Mouse (Mus musculus) brown adipose tissue, adult 24 weeks (tissue): ENCODE results near the gene Th. TPM values are rescaled to one million over a fixed set of nuclear protein-coding genes. Genes with fewer than 3 reads are reported as not detected.

ENCODE experiments used
- H3K27ac ChIP-seq: fragments of 200-500 bp; replicated peaks from 2 replicates; pipeline ENCODE4 v1.5.1; 2012; ENCODE audit warnings: low read depth, mild to moderate bottlenecking, low read length
- H3K4me1 ChIP-seq: fragments of 200-500 bp; 2 replicates; pipeline ENCODE4 v1.6.1; 2012; ENCODE audit warnings: low read length, mixed read lengths; ENCODE audit not compliant: control insufficient read depth, insufficient read depth, insufficient read length
- H3K4me3 ChIP-seq: fragments of 200-500 bp; 2 replicates; pipeline ENCODE4 v1.5.1; 2012; ENCODE audit warnings: low read depth, mild to moderate bottlenecking, low read length, moderate library complexity; ENCODE audit not compliant: insufficient read depth
- polyA plus RNA-seq: library from polyadenylated mRNA; stranded (reverse); fragments of >200 nt; gene quantifications from 2 replicates; pipeline ENCODE4 v1.2.4, GENCODE M21; 2012; ENCODE audit not compliant: missing spikeins, insufficient read depth, insufficient read length

Th gene
- polyA plus RNA-seq, 1 experiment: not detected

DNA sequence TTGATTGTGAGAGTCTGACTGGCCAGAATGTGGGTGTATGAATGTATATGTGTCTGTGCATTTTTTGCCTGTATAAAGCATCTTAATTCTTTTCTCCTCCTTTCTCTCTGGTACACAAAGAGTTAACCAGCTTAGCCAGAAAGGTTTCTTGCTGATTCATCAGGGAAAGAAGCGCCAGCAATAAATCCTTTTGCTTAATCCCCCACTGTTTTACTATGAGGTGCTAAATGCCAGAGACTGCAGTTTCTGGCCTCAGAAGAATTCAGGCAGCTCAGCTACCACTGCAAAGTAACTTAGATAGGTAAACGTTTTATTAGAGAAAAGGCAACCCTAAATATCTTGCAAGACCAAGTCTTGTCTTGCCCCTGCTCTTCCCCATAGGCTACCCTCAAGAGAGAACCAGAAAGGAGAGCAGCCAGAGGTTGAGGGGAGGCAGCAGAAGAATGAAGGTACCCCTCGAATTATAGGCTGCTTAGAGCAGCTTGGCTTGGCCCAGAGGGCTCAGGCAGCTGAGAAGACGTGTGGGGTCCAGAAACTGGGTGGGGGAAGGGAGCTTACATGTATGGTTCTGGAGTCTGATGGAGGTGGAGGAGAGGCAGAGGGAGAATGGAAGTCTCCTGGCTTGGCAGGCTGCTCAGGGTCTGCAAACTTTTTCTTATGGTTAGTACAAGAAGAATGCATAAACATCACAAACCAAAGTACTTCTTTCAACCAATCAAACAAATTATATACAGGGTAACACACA is 61.3 kb downstream of the Th start:
- Histone ChIP-seq H3K27ac (no peak overlapping the region), H3K4me1 (no peaks in the 10 kb centered on the region), H3K4me3 (no peak overlapping the region)

DNA sequence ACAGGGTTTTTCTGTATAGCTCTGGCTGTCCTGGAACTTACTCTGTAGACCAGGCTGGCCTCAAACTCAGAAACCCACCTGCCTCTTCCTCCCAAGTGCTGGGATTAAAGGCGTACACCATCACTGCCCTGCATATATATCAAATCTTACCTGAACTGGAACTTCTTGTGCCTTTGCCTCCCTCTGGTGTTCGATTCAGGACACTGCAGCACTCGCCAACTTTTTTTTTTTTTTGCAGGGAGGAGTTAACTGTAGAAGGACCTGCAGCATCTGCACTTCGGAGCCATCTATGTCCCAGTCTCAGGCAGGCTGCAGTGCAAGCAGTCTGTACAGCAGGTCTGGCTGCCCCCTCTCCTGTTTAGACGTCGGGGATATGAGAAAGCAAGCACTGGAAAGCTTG is 80.2 kb downstream of the Th start:
- H3K27ac ChIP-seq: no peak overlapping the region

More for the DNA sequence above, 80.2 kb downstream of the Th start:
- Histone ChIP-seq H3K4me3 (no peak overlapping the region), H3K4me1 (no peaks in the 10 kb centered on the region)

Other genes starting within 250 kb of the Th start
- not detected in 2 replicates for gene Ins2, start 187.7 kb downstream of the Th start, polyA plus RNA-seq
- gene Ascl2, start 38.1 kb upstream of the Th start, polyA plus RNA-seq: not detected in 2 replicates
- gene Tspan32, start 73.9 kb upstream of the Th start, polyA plus RNA-seq: 0.83 and 1.3 TPM in 2 replicates
- 289 and 375 TPM in 2 replicates for gene Cd81, start 121.6 kb upstream of the Th start, polyA plus RNA-seq
- gene Tssc4, start 138.1 kb upstream of the Th start, polyA plus RNA-seq: 6.7 and 13.2 TPM in 2 replicates
- not detected in 2 replicates for gene Trpm5, start 163.5 kb upstream of the Th start, polyA plus RNA-seq
- gene Kcnq1, start 175.2 kb upstream of the Th start, polyA plus RNA-seq: 0.36 and 1.0 TPM in 2 replicates